Mouse (Mus musculus) hindbrain, embryonic 10.5 days (tissue): Measurements from ENCODE around the gene Trpt1. TPM values are rescaled to one million over a fixed set of nuclear protein-coding genes. Genes with fewer than 3 reads are reported as not detected.
A peak's percentile ranks its signal among the peaks of the same experiment; 100 is the strongest.

Experiments used
- DNase-seq: peaks from one replicate; pipeline ENCODE4 v3.0.0-alpha.2; 2017; ENCODE audit warnings: low spot score
- H3K27ac ChIP-seq: fragments of 300-500 bp; sonication (generic); 2 replicates; pipeline ENCODE4 v1.5.1; 2016; ENCODE audit warnings: mild to moderate bottlenecking, moderate library complexity
- H3K27me3 ChIP-seq: fragments of 300-500 bp; sonication (generic); 2 replicates; pipeline ENCODE4 v1.6.1; 2016; ENCODE audit warnings: mild to moderate bottlenecking; ENCODE audit not compliant: poor library complexity, insufficient read depth, severe bottlenecking
- H3K36me3 ChIP-seq: fragments of 300-500 bp; sonication (generic); 2 replicates; pipeline ENCODE4 v1.6.1; 2016; ENCODE audit warnings: mild to moderate bottlenecking, moderate library complexity
- H3K4me1 ChIP-seq: fragments of 300-500 bp; sonication (generic); replicated peaks from 2 replicates; pipeline ENCODE4 v1.6.1; 2016; ENCODE audit warnings: mild to moderate bottlenecking
- H3K4me3 ChIP-seq: fragments of 300-500 bp; sonication (generic); 2 replicates; pipeline ENCODE4 v1.5.1; 2016; ENCODE audit warnings: mild to moderate bottlenecking, moderate library complexity
- H3K9me3 ChIP-seq: fragments of 300-500 bp; sonication (generic); 2 replicates; pipeline ENCODE4 v1.6.1; 2016; ENCODE audit warnings: mild to moderate bottlenecking, moderate library complexity
- WGBS: fragments of 180-500 bp; shearing (Covaris S2); methylation state at CpG from one replicate; pipeline ENCODE4 v1.1.7; 2016; 5-methylcytosine and 5-hydroxymethylcytosine counted together
- polyA plus RNA-seq: library from polyadenylated mRNA; unstranded; fragments of >200 nt; fragmentation: Nextera tagmentation; extraction: Ambion mirVana; gene quantifications from 2 replicates; pipeline ENCODE4 v1.2.1, GENCODE M21; 2016

The Trpt1 gene
- polyA plus RNA-seq, 1 experiment from 2014 or later: 13.5 TPM

- no peaks in the 10 kb centered on the region for H3K9me3 ChIP-seq
- no peak overlapping the region for H3K4me3 ChIP-seq
- peaks cover 7% of the 10 kb centered on the region for H3K4me1 ChIP-seq
- 68% methylated on average over 4 of the region's 4 CpGs for WGBS
- no peaks in the 10 kb centered on the region for H3K27me3 ChIP-seq
- no peaks in the 10 kb centered on the region for H3K36me3 ChIP-seq
- no peak for DNase-seq
- peak overlapping the region; percentile 23; the same call in 1 of the 2 replicates for H3K27ac ChIP-seq
These were observed 48.3 kb downstream of the Trpt1 start for GRCm38 (mm10) chr19:7044279-7044678.

- DNase-seq: no peak
- no peaks in the 10 kb centered on the region for H3K36me3 ChIP-seq
- H3K9me3 ChIP-seq: no peaks in the 10 kb centered on the region
- 53% methylated on average over 4 of the region's 4 CpGs for WGBS
- peak overlapping the region; percentile 23; the same call in 1 of the 2 replicates for H3K27ac ChIP-seq
- H3K4me1 ChIP-seq: peaks cover 7% of the 10 kb centered on the region
- no peak overlapping the region for H3K4me3 ChIP-seq
- H3K27me3 ChIP-seq: no peaks in the 10 kb centered on the region
These were observed 48.8 kb downstream of the Trpt1 start for GRCm38 (mm10) chr19:7044706-7045105.

Other genes with a start within 250 kb of the Trpt1 start
- 6.2 and 7.7 TPM in 2 replicates for gene Rps6ka4, start 155.5 kb upstream of the Trpt1 start, polyA plus RNA-seq
- gene Ccdc88b, start 137.9 kb upstream of the Trpt1 start, polyA plus RNA-seq: 0.37 and 1.2 TPM in 2 replicates
- 148 and 157 TPM in 2 replicates for gene Trmt112, start 86.4 kb upstream of the Trpt1 start, polyA plus RNA-seq
- gene Prdx5, start 86.0 kb upstream of the Trpt1 start, polyA plus RNA-seq: 155 and 196 TPM in 2 replicates
- 8.4 and 12.0 TPM in 2 replicates for gene Esrra, start 74.3 kb upstream of the Trpt1 start, polyA plus RNA-seq
- gene Catsperz, start 70.8 kb upstream of the Trpt1 start, polyA plus RNA-seq: 0.46 TPM in 1 of 2 replicates, not detected in the other
- not detected in 2 replicates for gene Kcnk4, start 61.6 kb upstream of the Trpt1 start, polyA plus RNA-seq
- gene Bad, start 54.3 kb upstream of the Trpt1 start, polyA plus RNA-seq: 63.1 and 75.5 TPM in 2 replicates
- gene Gpr137, start 53.7 kb upstream of the Trpt1 start, polyA plus RNA-seq: 31.2 and 40.9 TPM in 2 replicates
- gene Ppp1r14b, start 21.2 kb upstream of the Trpt1 start, polyA plus RNA-seq: 157 and 186 TPM in 2 replicates
- 22.3 and 28.3 TPM in 2 replicates for gene Plcb3, start 19.7 kb upstream of the Trpt1 start, polyA plus RNA-seq
- 119 and 121 TPM in 2 replicates for gene Fkbp2, start 15.6 kb upstream of the Trpt1 start, polyA plus RNA-seq
- gene Vegfb, start 8.5 kb upstream of the Trpt1 start, polyA plus RNA-seq: 35.6 and 36.2 TPM in 2 replicates
- gene Dnajc4, start 3.6 kb upstream of the Trpt1 start, polyA plus RNA-seq: 18.7 and 23.3 TPM in 2 replicates
- 20.6 and 23.2 TPM in 2 replicates for gene Nudt22, start within 50 bp of the Trpt1 start, polyA plus RNA-seq
- gene Fermt3, start 23.3 kb downstream of the Trpt1 start, polyA plus RNA-seq: 8.7 and 10.1 TPM in 2 replicates
- gene Stip1, start 43.8 kb downstream of the Trpt1 start, polyA plus RNA-seq: 372 and 451 TPM in 2 replicates
- 2.9 and 3.4 TPM in 2 replicates for gene Macrod1, start 60.7 kb downstream of the Trpt1 start, polyA plus RNA-seq
- 3.1 and 4.0 TPM in 2 replicates for gene Flrt1, start 109.6 kb downstream of the Trpt1 start, polyA plus RNA-seq
- 273 and 309 TPM in 2 replicates for gene Otub1, start 210.2 kb downstream of the Trpt1 start, polyA plus RNA-seq
- gene Cox8a, start 221.5 kb downstream of the Trpt1 start, polyA plus RNA-seq: 914 and 944 TPM in 2 replicates
- 89.8 and 96.5 TPM in 2 replicates for gene Naa40, start 245.1 kb downstream of the Trpt1 start, polyA plus RNA-seq